Mouse (Mus musculus) G1E (cell line): ENCODE measurements around the gene Canx. TPM values are rescaled to one million over a fixed set of nuclear protein-coding genes. Genes with fewer than 3 reads are reported as not detected.

ENCODE experiments used
- ATAC-seq: 2 replicates; pipeline ENCODE4 v1.8.0; 2016; ENCODE audit warnings: mild to moderate bottlenecking; ENCODE audit not compliant: insufficient number of reproducible peaks, poor library complexity, low FRiP score, severe bottlenecking; ENCODE audit errors: extremely low read depth
- DNase-seq: peaks from one replicate; pipeline ENCODE4 v3.0.0; 2012; ENCODE audit warnings: low spot score
- H3K27me3 ChIP-seq: 2 replicates; pipeline ENCODE4 v1.6.1; 2012; ENCODE audit warnings: mild to moderate bottlenecking, low read length, inconsistent platforms; ENCODE audit not compliant: insufficient read depth
- H3K36me3 ChIP-seq: replicated peaks from 2 replicates; pipeline ENCODE3; 2012; ENCODE audit warnings: mild to moderate bottlenecking, inconsistent platforms
- H3K4me1 ChIP-seq: 2 replicates; pipeline ENCODE4 v1.6.1; 2012; ENCODE audit warnings: low read depth, low read length, inconsistent platforms, mixed read lengths; ENCODE audit not compliant: insufficient read depth
- H3K4me3 ChIP-seq: 2 replicates; pipeline ENCODE4 v1.5.1; 2012; ENCODE audit warnings: low read depth, mild to moderate bottlenecking, inconsistent platforms, low read length, moderate library complexity, mixed read lengths
- H3K9me3 ChIP-seq: replicated peaks from 2 replicates; pipeline ENCODE4 v1.6.1; 2012; ENCODE audit warnings: inconsistent platforms
- CTCF ChIP-seq: IDR thresholded peaks from 2 replicates; pipeline ENCODE4 v1.5.1; 2012; ENCODE audit warnings: low read depth, low read length, inconsistent platforms, mixed read lengths
- GATA1 ChIP-seq: IDR thresholded peaks from 2 replicates; pipeline ENCODE4 v1.6.1; 2012; ENCODE audit warnings: borderline replicate concordance, low read length, inconsistent platforms, mixed read lengths
- GATA2 ChIP-seq: IDR thresholded peaks from 2 replicates; pipeline ENCODE4 v1.6.1; 2012; ENCODE audit warnings: low read depth, low read length, inconsistent platforms, borderline replicate concordance
- POLR2AphosphoS5 ChIP-seq: IDR thresholded peaks from 2 replicates; pipeline ENCODE4 v1.6.1; 2012; ENCODE audit warnings: low read depth, low read length, inconsistent platforms; ENCODE audit not compliant: insufficient replicate concordance
- TAL1 ChIP-seq: conservative IDR thresholded peaks from 2 replicates; pipeline ENCODE4 v1.6.1; 2012; ENCODE audit warnings: low read depth, low read length, inconsistent platforms, mixed read lengths
- polyA plus RNA-seq: library from polyadenylated mRNA; stranded (reverse); fragments of >175 nt; gene quantifications from 2 replicates; pipeline ENCODE4 v1.2.3, GENCODE M21; 2012
- total RNA-seq, 2 experiments: library from RNA; stranded (forward) in 1 of 2; stranded (reverse) in 1 of 2; fragments of 200-1000 nt in 1 of 2; fragments of >200 nt in 1 of 2; fragmentation: Nextera tagmentation in 1 of 2; gene quantifications; 2 replicates each; pipeline ENCODE4 v1.2.3; 2014 to 2017

Canx gene
- total and polyA plus RNA-seq, 3 experiments, result 61.0 to 558 (median 369) TPM

- no peak for TF ChIP-seq TAL1
- TF ChIP-seq GATA1, result no peak
- TF ChIP-seq POLR2AphosphoS5, result peak; percentile 52; the same call in 1 of the 2 replicates
- Histone ChIP-seq H3K9me3 (no peaks in the 10 kb centered on the region), H3K4me1 (peaks cover 52% of the 10 kb centered on the region), H3K27me3 (no peaks in the 10 kb centered on the region), H3K4me3 (peak within 1 kb of the TSS; percentile 96), H3K36me3 (peaks cover 68% of the 10 kb centered on the region)
- DNase-seq (peak; percentile 88), ATAC-seq (peak; percentile 99)
Observed at GRCm38 (mm10) chr11:50292190-50292855, 33.1 kb downstream of the Canx start, which contains the start of gene Maml1. TSS of gene Maml1 (minus strand) at chr11:50292311.

- peak; percentile 44 for DNase-seq
- TF ChIP-seq TAL1, result no peak
- TF ChIP-seq POLR2AphosphoS5, result no peak
- TF ChIP-seq GATA2, result no peak
- no peak for TF ChIP-seq CTCF
- TF ChIP-seq GATA1, result no peak
- Histone ChIP-seq H3K36me3 (peaks cover 68% of the 10 kb centered on the region), H3K4me1 (peaks cover 59% of the 10 kb centered on the region), H3K27me3 (no peaks in the 10 kb centered on the region), H3K9me3 (no peaks in the 10 kb centered on the region), H3K4me3 (peak overlapping the region; percentile 96)
- ATAC-seq, result no peak
Observed at GRCm38 (mm10) chr11:50291321-50292165, 33.9 kb downstream of the Canx start.

- TF ChIP-seq TAL1 (no peak), GATA2 (no peak), GATA1 (no peak)
- no peaks in the 10 kb centered on the region for H3K27me3 ChIP-seq
- peaks cover 61% of the 10 kb centered on the region for H3K4me1 ChIP-seq
- peak overlapping the region; percentile 96 for H3K4me3 ChIP-seq
- H3K36me3 ChIP-seq, result peaks cover 70% of the 10 kb centered on the region
- no peak for DNase-seq
- H3K9me3 ChIP-seq, result no peaks in the 10 kb centered on the region
- ATAC-seq, result no peak
Observed at GRCm38 (mm10) chr11:50290486-50291225, 34.8 kb downstream of the Canx start.

GRCm38 (mm10) chr11:50286428-50286827 lies 39.0 kb downstream of the Canx start:
- H3K4me1 ChIP-seq, result peaks cover 46% of the 10 kb centered on the region
- ATAC-seq (no peak), DNase-seq (no peak)
- no peaks in the 10 kb centered on the region for H3K9me3 ChIP-seq
- TF ChIP-seq POLR2AphosphoS5 (no peak), GATA2 (no peak)
- H3K36me3 ChIP-seq, result peaks cover 64% of the 10 kb centered on the region
- no peaks in the 10 kb centered on the region for H3K27me3 ChIP-seq
- no peak overlapping the region for H3K4me3 ChIP-seq

GRCm38 (mm10) chr11:50285696-50286095 lies 39.8 kb downstream of the Canx start:
- TF ChIP-seq GATA2 (no peak), TAL1 (no peak), CTCF (no peak), GATA1 (no peak)
- Histone ChIP-seq H3K27me3 (no peaks in the 10 kb centered on the region), H3K4me1 (peaks cover 45% of the 10 kb centered on the region), H3K9me3 (no peaks in the 10 kb centered on the region), H3K4me3 (no peak overlapping the region), H3K36me3 (peaks cover 72% of the 10 kb centered on the region)
- DNase-seq (no peak), ATAC-seq (no peak)

- DNase-seq (no peak), ATAC-seq (no peak)
- Histone ChIP-seq H3K4me1 (peaks cover 42% of the 10 kb centered on the region), H3K4me3 (no peak overlapping the region), H3K9me3 (no peaks in the 10 kb centered on the region), H3K27me3 (no peaks in the 10 kb centered on the region), H3K36me3 (peaks cover 73% of the 10 kb centered on the region)
- TF ChIP-seq TAL1, result no peak
- no peak for TF ChIP-seq POLR2AphosphoS5
- no peak for TF ChIP-seq CTCF
- no peak for TF ChIP-seq GATA1
- no peak for TF ChIP-seq GATA2
Observed at GRCm38 (mm10) chr11:50285263-50285662, 40.2 kb downstream of the Canx start.

GRCm38 (mm10) chr11:50280053-50280452 lies 45.4 kb downstream of the Canx start:
- TF ChIP-seq GATA2, result no peak
- no peak for TF ChIP-seq POLR2AphosphoS5
- TF ChIP-seq CTCF, result no peak
- TF ChIP-seq TAL1, result no peak
- no peak for TF ChIP-seq GATA1
- H3K4me1 ChIP-seq, result peaks cover 20% of the 10 kb centered on the region
- peaks cover 69% of the 10 kb centered on the region for H3K36me3 ChIP-seq
- no peaks in the 10 kb centered on the region for H3K27me3 ChIP-seq
- DNase-seq, result no peak
- no peak overlapping the region for H3K4me3 ChIP-seq
- no peaks in the 10 kb centered on the region for H3K9me3 ChIP-seq
- ATAC-seq, result no peak
